In genomic region chr11:102189461-102190436, GRCm38 (mm10) we compare ENCODE assay signal across 8 mouse cellular contexts. TPM values are rescaled to one million over a fixed set of nuclear protein-coding genes. Genes with fewer than 3 reads are reported as not detected.
A peak's percentile ranks its signal among the peaks of the same experiment; 100 is the strongest.
DNase-seq lines count a peak whose midpoint lies in the region; ATAC-seq and TF ChIP-seq lines count a peak whose summit lies in the region.

Gene G6pc3 (plus strand): TSS chr11:102189620.

- peak within 1 kb of the TSS; percentile 87 for H3K4me3 ChIP-seq in gastrocnemius, adult 2 months
- peak within 1 kb of the TSS; percentile 64 for H3K4me3 ChIP-seq in hindbrain, embryonic 16.5 days (ENCODE audit: low read length)

- DNase-seq in gastrocnemius, adult 2 months = peak; percentile 94
- peak; percentile 90 for DNase-seq in left cerebral cortex, adult 18-20 months (ENCODE audit: low spot score in 2 of 2)
- peak; percentile 93 for DNase-seq in lung, postnatal 4 days
- DNase-seq in retina, postnatal 1 day = peak; percentile 96
- peak; percentile 78 for DNase-seq in thymus, postnatal 4 days

- H3K27ac ChIP-seq in gastrocnemius, adult 2 months = peak within 1 kb of the TSS; percentile 91
- H3K27ac ChIP-seq in hindbrain, embryonic 16.5 days (ENCODE audit: low read depth, low read length) = peak within 1 kb of the TSS; percentile 71

- peak within 1 kb of the TSS; percentile 68 for H3K9ac ChIP-seq in hindbrain, embryonic 16.5 days (ENCODE audit: low read depth, low read length)

- peak within 1 kb of the TSS; percentile 66 for H3K4me2 ChIP-seq in hindbrain, embryonic 16.5 days (ENCODE audit: low read length)

- WGBS in hindbrain, embryonic 16.5 days = 3% methylated on average over 44 of the region's 50 CpGs

- peaks cover 19% of the 10 kb centered on the region for H3K4me1 ChIP-seq in hindbrain, embryonic 16.5 days (ENCODE audit: control insufficient read depth, insufficient read depth, low read depth, low read length)

- H3K27me3 ChIP-seq in hindbrain, embryonic 16.5 days (replicated peaks; ENCODE audit: control insufficient read depth, insufficient read depth, low read length) = no peaks in the 10 kb centered on the region

- TF ChIP-seq CTCF in gastrocnemius, adult 2 months (IDR thresholded peaks at IDR 0.05) = no peak

- H3K36me3 ChIP-seq in hindbrain, embryonic 16.5 days (ENCODE audit: control insufficient read depth, insufficient read depth, low read length) = peaks cover 6% of the 10 kb centered on the region; the same call in 1 of the 2 replicates

- peak; percentile 73 for ATAC-seq in activated CD4-positive, CD25-positive, alpha-beta regulatory T cell, adult 4 months
- peak; percentile 84 for ATAC-seq in common myeloid progenitor, adult 5-6 weeks (replicated peaks; ENCODE audit: low read depth, poor library complexity, severe bottlenecking)
- peak; percentile 85 for ATAC-seq in hindbrain, embryonic 16.5 days

- intact Hi-C loops in gastrocnemius, adult 2 months (cut with DNase I) = loop anchor here (2.0 kb wide), 1 partner anchor 17 kb away; no protein-coding TSS in a partner anchor

- H3K9me3 ChIP-seq in hindbrain, embryonic 16.5 days (ENCODE audit: control insufficient read depth, low read length) = no peaks in the 10 kb centered on the region

RNA-seq across cellular contexts. Expression of gene G6pc3, which starts in this region (rescaled TPM):
- polyA plus RNA-seq in activated CD4-positive, CD25-positive, alpha-beta regulatory T cell, adult 4 months (2017; shearing (Covaris generic)) = 10 to 100 TPM; 24.6 to 36.3 TPM
- total RNA-seq in common myeloid progenitor, adult 5-6 weeks (2017) = 45.2 and 51.6 TPM in 2 replicates
- total RNA-seq in gastrocnemius, adult 2 months (2021) = 10 to 100 TPM; 50.3 to 53.0 TPM
- polyA plus RNA-seq in hindbrain, embryonic 16.5 days (2015; fragmentation: Nextera tagmentation; extraction: Ambion mirVana) = 44.3 and 45.9 TPM in 2 replicates
- total RNA-seq in left cerebral cortex, adult 18-20 months (2021) = 10 to 100 TPM; 67.9 to 68.2 TPM

Comparison
In these comparisons a context has a peak if more than half of its experiments do, and no peak if none do; other contexts are left out.
1. Peak in every context shown above with its lines: DNase-seq, ATAC-seq, H3K4me3 ChIP-seq and H3K27ac ChIP-seq.